In the genomic region with DNA sequence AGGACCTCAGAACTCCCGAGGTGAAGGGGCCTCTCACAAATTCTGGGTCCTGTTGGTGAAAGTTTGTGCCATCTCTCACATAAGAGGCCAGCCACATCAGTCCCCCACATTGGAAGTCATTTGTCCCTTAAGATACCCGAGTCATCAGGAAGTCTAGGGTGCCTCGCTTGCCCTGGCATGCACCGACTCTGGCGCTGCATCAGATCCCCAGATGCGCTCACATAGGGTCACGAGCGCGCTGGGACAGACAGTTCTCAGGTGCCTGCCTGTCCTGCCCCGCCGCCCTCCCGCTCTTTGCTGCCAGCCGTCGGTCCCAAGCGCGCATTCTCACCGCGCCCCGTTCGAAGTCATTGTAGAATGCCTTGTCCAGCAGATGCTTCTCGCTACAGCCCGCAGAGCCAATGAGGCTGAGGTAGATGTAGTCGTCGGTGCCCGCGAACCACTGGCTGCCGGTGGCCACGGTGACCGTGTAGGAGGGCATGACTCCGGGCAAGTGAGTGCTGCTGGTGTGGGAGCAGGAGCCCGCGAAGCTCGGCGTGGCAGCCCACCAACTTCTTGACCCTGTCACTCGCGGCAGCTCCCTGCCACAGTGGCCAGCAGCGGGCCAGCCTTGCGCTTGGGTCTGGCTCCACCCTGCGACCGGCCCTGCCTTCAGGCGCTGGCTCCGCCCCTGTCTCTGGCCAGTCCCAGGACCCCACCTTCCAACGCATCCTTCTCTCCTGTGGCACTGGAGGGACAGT, we compare ENCODE assay signal across 8 mouse cellular contexts. TPM values are rescaled to one million over a fixed set of nuclear protein-coding genes. Genes with fewer than 3 reads are reported as not detected.
A peak's percentile ranks its signal among the peaks of the same experiment; 100 is the strongest.
DNase-seq lines count a peak whose midpoint lies in the region; ATAC-seq and TF ChIP-seq lines count a peak whose summit lies in the region.

A gene (minus strand): TSS at position 635 of the 740 bp plus-strand sequence.

- no peak for DNase-seq in cerebellum, adult 11 months
- peak; percentile 2 to 4 for DNase-seq in gastrocnemius, adult 8-10 months (ENCODE audit: low spot score in 2 of 2)
- no peak for DNase-seq in hindbrain, embryonic 14.5 days (ENCODE audit: low spot score)

- no peak within 1 kb of the TSS for H3K27ac ChIP-seq in bone marrow macrophage, adult 2 months (ENCODE audit: insufficient read depth, low read depth, low read length)
- no peak within 1 kb of the TSS for H3K27ac ChIP-seq in hindbrain, embryonic 14.5 days
- 0 out of 2 replicates have a peak within 1 kb of the TSS, but pooled peaks have one; percentile 5 for H3K27ac ChIP-seq in liver, embryonic 16.5 days (ENCODE audit: low read length)
- H3K27ac ChIP-seq in neural tube, embryonic 13.5 days (replicated peaks) = no peak within 1 kb of the TSS

- H3K4me3 ChIP-seq in bone marrow macrophage, adult 2 months (ENCODE audit: insufficient read depth, low read length) = peak within 1 kb of the TSS; percentile 60
- peak within 1 kb of the TSS; percentile 28 for H3K4me3 ChIP-seq in hindbrain, embryonic 14.5 days (replicated peaks; ENCODE audit: low read length)
- peak within 1 kb of the TSS; percentile 51 for H3K4me3 ChIP-seq in liver, embryonic 16.5 days (ENCODE audit: low read depth, low read length)
- peak within 1 kb of the TSS; percentile 34 for H3K4me3 ChIP-seq in neural tube, embryonic 13.5 days

- 0 out of 2 replicates have a peak, but pooled peaks have one; percentile 31 for ATAC-seq in cerebellum, adult (ENCODE audit: insufficient number of reproducible peaks, low FRiP score, low TSS enrichment)
- ATAC-seq in hindbrain, embryonic 14.5 days (ENCODE audit: low FRiP score) = peak; percentile 59; the same call in 1 of the 2 replicates
- ATAC-seq in liver, embryonic 16.5 days (ENCODE audit: low read depth) = 0 out of 2 replicates have a peak, but pooled peaks have one; percentile 16
- ATAC-seq in neural tube, embryonic 13.5 days (ENCODE audit: low read depth) = no peak
- ATAC-seq in CD4-positive, CD25-positive, alpha-beta regulatory T cell, adult 4 months = no peak

- H3K27me3 ChIP-seq in hindbrain, embryonic 14.5 days (ENCODE audit: control insufficient read depth, insufficient read depth, low read length) = peaks cover 23% of the 10 kb centered on the region
- peaks cover 18% of the 10 kb centered on the region for H3K27me3 ChIP-seq in liver, embryonic 16.5 days (ENCODE audit: control insufficient read depth, insufficient read depth, low read depth, low read length)
- peaks cover 40% of the 10 kb centered on the region for H3K27me3 ChIP-seq in neural tube, embryonic 13.5 days

- peaks cover 45% of the 10 kb centered on the region for H3K4me1 ChIP-seq in bone marrow macrophage, adult 2 months (ENCODE audit: control insufficient read depth, insufficient read depth, low read length)
- peaks cover 8% of the 10 kb centered on the region for H3K4me1 ChIP-seq in hindbrain, embryonic 14.5 days (replicated peaks; ENCODE audit: control insufficient read depth, insufficient read depth, low read length)
- H3K4me1 ChIP-seq in liver, embryonic 16.5 days (ENCODE audit: control insufficient read depth, low read depth, low read length) = no peaks in the 10 kb centered on the region; the same call in none of the 2 replicates
- H3K4me1 ChIP-seq in neural tube, embryonic 13.5 days (replicated peaks) = peaks cover 8% of the 10 kb centered on the region

- no peak for TF ChIP-seq CTCF in bone marrow macrophage, adult 2 months (IDR thresholded peaks at IDR 0.05; ENCODE audit: low read depth, low read length)

- peak within 1 kb of the TSS; percentile 64 for H3K4me2 ChIP-seq in hindbrain, embryonic 14.5 days (replicated peaks)
- peak within 1 kb of the TSS; percentile 62 for H3K4me2 ChIP-seq in liver, embryonic 16.5 days (ENCODE audit: low read depth, low read length)
- H3K4me2 ChIP-seq in neural tube, embryonic 13.5 days = peak within 1 kb of the TSS; percentile 62

- no peaks in the 10 kb centered on the region for H3K36me3 ChIP-seq in hindbrain, embryonic 14.5 days (replicated peaks; ENCODE audit: control insufficient read depth, insufficient read depth)
- no peaks in the 10 kb centered on the region for H3K36me3 ChIP-seq in liver, embryonic 16.5 days (ENCODE audit: control insufficient read depth, insufficient read depth)
- H3K36me3 ChIP-seq in neural tube, embryonic 13.5 days = no peaks in the 10 kb centered on the region

- no peaks in the 10 kb centered on the region for H3K9me3 ChIP-seq in hindbrain, embryonic 14.5 days (ENCODE audit: control insufficient read depth, low read length)
- no peaks in the 10 kb centered on the region for H3K9me3 ChIP-seq in liver, embryonic 16.5 days (replicated peaks; ENCODE audit: control insufficient read depth, low read length)
- no peaks in the 10 kb centered on the region for H3K9me3 ChIP-seq in neural tube, embryonic 13.5 days

- peak within 1 kb of the TSS; percentile 34 for H3K9ac ChIP-seq in hindbrain, embryonic 14.5 days
- H3K9ac ChIP-seq in liver, embryonic 16.5 days (ENCODE audit: low read depth, low read length) = peak within 1 kb of the TSS; percentile 31; the same call in 1 of the 2 replicates
- peak within 1 kb of the TSS; percentile 13 for H3K9ac ChIP-seq in neural tube, embryonic 13.5 days

- no peak for TF ChIP-seq POLR2A in bone marrow macrophage, adult 2 months (IDR thresholded peaks at IDR 0.05; ENCODE audit: borderline replicate concordance, low read depth, low read length)

- 5% methylated on average over 43 of the region's 43 CpGs for WGBS in hindbrain, embryonic 14.5 days
- WGBS in liver, embryonic 16.5 days (ENCODE audit: insufficient replicate concordance) = 2% methylated on average over 42 of the region's 43 CpGs
- 1% methylated on average over 43 of the region's 43 CpGs for WGBS in neural tube, embryonic 13.5 days

RNA-seq across cellular contexts. Expression of the gene that starts here (rescaled TPM):
- 43.6 and 46.3 TPM in 2 replicates for polyA plus RNA-seq in bone marrow macrophage, adult 2 months (2012; ENCODE audit: insufficient read depth, insufficient read length, missing spikeins)
- total RNA-seq in gastrocnemius, adult 8-10 months (2022) = under 1 TPM; 0.87 to 0.94 (median 0.91) TPM
- polyA plus RNA-seq in hindbrain, embryonic 14.5 days (2014; fragmentation: Nextera tagmentation; extraction: Ambion mirVana) = 0.31 and 0.80 TPM in 2 replicates
- 4.5 and 6.5 TPM in 2 replicates for polyA plus RNA-seq in liver, embryonic 16.5 days (2015; fragmentation: Nextera tagmentation; extraction: Ambion mirVana)
- 0.50 and 0.54 TPM in 2 replicates for polyA plus RNA-seq in neural tube, embryonic 13.5 days (2015; fragmentation: Nextera tagmentation; extraction: Ambion mirVana)
- not detected for polyA plus RNA-seq in CD4-positive, CD25-positive, alpha-beta regulatory T cell, adult 4 months (2017; shearing (Covaris generic))

Comparison
In these comparisons a context has a peak if more than half of its experiments do, and no peak if none do; other contexts are left out.
1. Peak in DNase-seq in gastrocnemius, adult 8-10 months; RNA of the gene not detected or under 1 TPM.
2. Peak in ATAC-seq, H3K4me3 ChIP-seq, H3K9ac ChIP-seq and H3K4me2 ChIP-seq in hindbrain, embryonic 14.5 days; RNA of the gene not detected or under 1 TPM.
3. ATAC-seq: peak in cerebellum, adult (single experiment) and liver, embryonic 16.5 days (single experiment); none in neural tube, embryonic 13.5 days (single experiment) and CD4-positive, CD25-positive, alpha-beta regulatory T cell, adult 4 months (single experiment).
4. Peak in every context shown above with its lines, with median percentiles within 50 percentile points of each other: H3K4me3 ChIP-seq, H3K4me2 ChIP-seq and H3K9ac ChIP-seq.